Mouse (Mus musculus) liver, embryonic 14.5 days (tissue): ENCODE measurements around the gene Gm20909. TPM values are rescaled to one million over a fixed set of nuclear protein-coding genes. Genes with fewer than 3 reads are reported as not detected.
"Not testable (repeated sequence)": the region's sequence is repeated elsewhere in the genome, so short reads cannot be mapped to it uniquely, and the experiment has no call there.

Experiments used
- ATAC-seq: fragments of 200-750 bp; cut with Nextera tagmentation; 2 replicates; pipeline ENCODE4 v1.8.0; 2017; ENCODE audit warnings: moderate number of reproducible peaks, mild to moderate bottlenecking, moderate library complexity; ENCODE audit not compliant: insufficient read depth
- DNase-seq, 3 experiments: peaks; one replicate each; pipeline ENCODE4 v3.0.0-alpha.2; 2012 to 2013; ENCODE audit warnings: low read depth in 3 of 3, low spot score in 3 of 3
- H3K27ac ChIP-seq: fragments of 300-500 bp; sonication (generic); 2 replicates; pipeline ENCODE4 v1.5.1; 2014; ENCODE audit warnings: moderate library complexity, mild to moderate bottlenecking, control low read depth, inconsistent platforms
- H3K27me3 ChIP-seq: fragments of 300-500 bp; sonication (generic); 2 replicates; pipeline ENCODE4 v1.6.1; 2014; ENCODE audit warnings: mild to moderate bottlenecking, low read length, moderate library complexity; ENCODE audit not compliant: control insufficient read depth, insufficient read depth
- H3K36me3 ChIP-seq: fragments of 300-500 bp; sonication (generic); replicated peaks from 2 replicates; pipeline ENCODE4 v1.6.1; 2014; ENCODE audit warnings: low read depth; ENCODE audit not compliant: control insufficient read depth, insufficient read depth
- H3K4me1 ChIP-seq, 2 experiments: fragments of 200-500 bp in 1 of 2; fragments of 300-500 bp in 1 of 2; sonication (generic) in 1 of 2; replicated peaks; 2 replicates each; pipeline ENCODE4 v1.6.1; 2012 to 2014; ENCODE audit warnings: antibody characterized with exemption in 1 of 2, inconsistent platforms in 1 of 2, low read length in 1 of 2; ENCODE audit not compliant: control insufficient read depth in 2 of 2, insufficient read depth in 2 of 2
- H3K4me2 ChIP-seq: fragments of 300-500 bp; sonication (generic); 2 replicates; pipeline ENCODE4 v1.6.1; 2014; ENCODE audit warnings: low read depth, mild to moderate bottlenecking, control low read depth, moderate library complexity
- H3K4me3 ChIP-seq, 2 experiments: fragments of 200-500 bp in 1 of 2; fragments of 300-500 bp in 1 of 2; sonication (generic) in 1 of 2; 2 replicates each; pipeline ENCODE4 v1.5.1; 2012 to 2014; ENCODE audit warnings: low read depth in 2 of 2, low read length in 2 of 2, mild to moderate bottlenecking in 2 of 2, control low read depth in 1 of 2, inconsistent platforms in 1 of 2, moderate library complexity in 1 of 2; ENCODE audit not compliant: insufficient read depth in 1 of 2
- H3K9ac ChIP-seq: fragments of 300-500 bp; sonication (generic); replicated peaks from 2 replicates; pipeline ENCODE4 v1.6.1; 2014; ENCODE audit warnings: mild to moderate bottlenecking, control low read depth, moderate library complexity
- H3K9me3 ChIP-seq: fragments of 300-500 bp; sonication (generic); 2 replicates; pipeline ENCODE4 v1.6.1; 2016; ENCODE audit warnings: low read length, mixed read lengths; ENCODE audit not compliant: control insufficient read depth
- WGBS: fragments of 180-500 bp; shearing (Covaris S2); extraction: QIAGEN DNeasy Blood & Tissue Kit; methylation state at CpG from one replicate; pipeline ENCODE4 v1.1.7; 2014; ENCODE audit not compliant: insufficient replicate concordance; 5-methylcytosine and 5-hydroxymethylcytosine counted together
- polyA plus RNA-seq, 2 experiments: library from polyadenylated mRNA; depleted of rRNA in 1 of 2; stranded (reverse) in 1 of 2; unstranded in 1 of 2; fragments of >200 nt; fragmentation: Nextera tagmentation in 1 of 2; extraction: Ambion mirVana in 1 of 2; gene quantifications; 2 replicates each; pipeline versions ENCODE4 v1.2.1 to v1.2.3; 2012 to 2014

Gene Gm20909
- polyA plus RNA-seq (2012; rRNA removed) (not detected in 2 replicates), polyA plus RNA-seq (2014; fragmentation: Nextera tagmentation; extraction: Ambion mirVana) (not detected in 2 replicates)

DNA sequence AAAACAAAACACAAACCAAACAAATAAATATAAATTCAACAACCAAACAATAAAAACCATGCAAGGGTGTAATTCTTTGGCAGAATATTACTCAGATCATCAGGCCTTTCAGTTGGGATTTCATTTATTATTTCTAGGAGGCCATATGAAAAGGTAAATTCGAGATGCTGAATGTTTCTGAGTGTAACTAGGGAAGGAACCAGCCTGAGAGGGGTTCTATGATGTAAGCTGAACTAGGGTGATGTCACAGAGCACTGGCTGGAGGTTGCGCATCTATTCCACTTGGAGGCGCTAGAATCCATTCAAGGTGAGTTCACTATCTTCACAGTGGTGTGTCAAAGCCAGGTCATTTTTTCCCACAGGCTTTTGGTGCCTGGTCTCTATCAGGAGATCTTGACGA lies at the start of gene Gm20909:
Gm20909 (plus strand) TSS at position 301 of the 400 bp plus-strand sequence.
- WGBS = no CpG with 5 or more reads among the region's 4 CpGs
- not testable (repeated sequence) for H3K27ac ChIP-seq, H3K4me2 ChIP-seq, H3K4me3 ChIP-seq, H3K36me3 ChIP-seq, H3K9ac ChIP-seq, H3K4me1 ChIP-seq, H3K27me3 ChIP-seq, H3K9me3 ChIP-seq, ATAC-seq, DNase-seq

Other genes starting within 250 kb of the Gm20909 start
- not detected in 2 replicates for gene Gm29866, start 170.9 kb upstream of the Gm20909 start, polyA plus RNA-seq (2012; rRNA removed)
- not detected in 2 replicates for gene Gm29866, start 170.9 kb upstream of the Gm20909 start, polyA plus RNA-seq (2014; fragmentation: Nextera tagmentation; extraction: Ambion mirVana)
- not detected in 2 replicates for gene Gm20865, start 77.0 kb downstream of the Gm20909 start, polyA plus RNA-seq (2012; rRNA removed)
- gene Gm20865, start 77.0 kb downstream of the Gm20909 start, polyA plus RNA-seq (2014; fragmentation: Nextera tagmentation; extraction: Ambion mirVana) = not detected in 2 replicates